Mouse (Mus musculus): Measurements from ENCODE around the gene Rad9b. TPM values are rescaled to one million over a fixed set of nuclear protein-coding genes. Genes with fewer than 3 reads are reported as not detected.

Gene Rad9b
- polyA plus RNA-seq, 1 experiment from 2014 or later, result 15.6 TPM

GRCm38 (mm10) chr5:122285029-122285766 is 68.8 kb downstream of the Rad9b start:
- H3K4me2 ChIP-seq (replicated peaks), result peak overlapping the region; percentile 98
- peaks cover 18% of the 10 kb centered on the region for H3K4me1 ChIP-seq
- H3K27ac ChIP-seq, result peak overlapping the region; percentile 92
- no peaks in the 10 kb centered on the region for H3K9me3 ChIP-seq (replicated peaks)
- peak overlapping the region; percentile 99 for H3K4me3 ChIP-seq
- peaks cover 2% of the 10 kb centered on the region; the same call in 1 of the 2 replicates for H3K27me3 ChIP-seq
- H3K9ac ChIP-seq, result peak overlapping the region; percentile 95
- WGBS, result under 1% methylated on average over 34 of the region's 34 CpGs
- ATAC-seq (ENCODE audit: low FRiP score), result peak; percentile 59
- H3K36me3 ChIP-seq, result peaks cover 14% of the 10 kb centered on the region; the same call in 1 of the 2 replicates

- peak within 1 kb of the TSS; percentile 95 for H3K9ac ChIP-seq
- H3K4me2 ChIP-seq (replicated peaks), result peak within 1 kb of the TSS; percentile 98
- peak; percentile 92 for ATAC-seq (ENCODE audit: low FRiP score)
- H3K4me1 ChIP-seq, result peaks cover 18% of the 10 kb centered on the region
- H3K36me3 ChIP-seq, result peaks cover 14% of the 10 kb centered on the region; the same call in 1 of the 2 replicates
- no peaks in the 10 kb centered on the region for H3K9me3 ChIP-seq (replicated peaks)
- peaks cover 2% of the 10 kb centered on the region; the same call in 1 of the 2 replicates for H3K27me3 ChIP-seq
- under 1% methylated on average over 81 of the region's 114 CpGs for WGBS
- H3K4me3 ChIP-seq, result peak within 1 kb of the TSS; percentile 99
- peak within 1 kb of the TSS; percentile 92 for H3K27ac ChIP-seq
Measured at GRCm38 (mm10) chr5:122284183-122285028, 69.6 kb downstream of the Rad9b start, which contains the start of gene Pptc7. Gene Pptc7 (plus strand): TSS chr5:122284365.

- ATAC-seq (ENCODE audit: low FRiP score), result no peak
- WGBS, result 27% methylated on average over 2 of the region's 2 CpGs
- H3K9ac ChIP-seq, result no peak overlapping the region
- H3K36me3 ChIP-seq, result peaks cover 14% of the 10 kb centered on the region; the same call in 1 of the 2 replicates
- H3K9me3 ChIP-seq (replicated peaks), result no peaks in the 10 kb centered on the region
- H3K27ac ChIP-seq, result no peak overlapping the region
- H3K4me3 ChIP-seq, result peak overlapping the region; percentile 99; the same call in 1 of the 2 replicates
- H3K4me1 ChIP-seq, result peaks cover 18% of the 10 kb centered on the region
- peak overlapping the region; percentile 98 for H3K4me2 ChIP-seq (replicated peaks)
- H3K27me3 ChIP-seq, result peaks cover 2% of the 10 kb centered on the region; the same call in 1 of the 2 replicates
Measured at GRCm38 (mm10) chr5:122283828-122284182, 70.2 kb downstream of the Rad9b start.

DNA sequence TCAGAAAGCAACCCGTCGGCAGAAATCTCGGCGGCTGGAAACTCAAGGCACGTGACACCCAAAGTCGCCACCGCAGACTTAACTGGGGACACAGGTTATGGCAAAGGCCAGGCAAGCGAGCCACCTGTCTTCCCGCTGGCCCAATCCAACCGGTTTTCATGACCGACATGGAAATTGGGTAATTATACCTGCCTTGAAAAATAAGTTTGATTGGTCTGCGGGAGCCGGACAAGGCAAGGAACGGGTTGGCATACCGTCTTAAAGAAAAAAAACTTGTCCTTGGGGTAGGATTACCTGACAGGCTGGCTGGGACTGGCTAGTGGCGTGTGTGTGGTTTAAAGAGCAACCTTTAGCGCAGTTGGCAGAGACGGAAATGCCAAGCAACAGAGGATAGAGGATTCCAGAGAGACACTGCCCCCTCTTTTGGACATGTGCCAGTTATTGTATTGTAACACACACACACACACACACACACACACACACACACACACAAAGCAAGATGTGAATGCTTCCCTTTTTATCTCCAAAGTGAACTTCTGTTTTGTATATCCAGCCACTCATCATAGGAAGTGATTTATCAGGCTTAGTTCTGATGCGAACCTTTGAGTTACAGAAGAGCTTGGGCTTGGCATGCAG is 73.1 kb downstream of the Rad9b start:
- Histone ChIP-seq H3K9me3 (replicated peaks) (no peaks in the 10 kb centered on the region), H3K27me3 (peaks cover 2% of the 10 kb centered on the region; the same call in 1 of the 2 replicates), H3K4me3 (no peak overlapping the region), H3K4me1 (peaks cover 12% of the 10 kb centered on the region), H3K9ac (no peak overlapping the region), H3K27ac (no peak overlapping the region), H3K36me3 (no peaks in the 10 kb centered on the region), H3K4me2 (replicated peaks) (0 out of 2 replicates have a peak overlapping the region, but pooled peaks have one; percentile 8)
- 47% methylated on average over 19 of the region's 19 CpGs for WGBS
- ATAC-seq (ENCODE audit: low FRiP score), result no peak

DNA sequence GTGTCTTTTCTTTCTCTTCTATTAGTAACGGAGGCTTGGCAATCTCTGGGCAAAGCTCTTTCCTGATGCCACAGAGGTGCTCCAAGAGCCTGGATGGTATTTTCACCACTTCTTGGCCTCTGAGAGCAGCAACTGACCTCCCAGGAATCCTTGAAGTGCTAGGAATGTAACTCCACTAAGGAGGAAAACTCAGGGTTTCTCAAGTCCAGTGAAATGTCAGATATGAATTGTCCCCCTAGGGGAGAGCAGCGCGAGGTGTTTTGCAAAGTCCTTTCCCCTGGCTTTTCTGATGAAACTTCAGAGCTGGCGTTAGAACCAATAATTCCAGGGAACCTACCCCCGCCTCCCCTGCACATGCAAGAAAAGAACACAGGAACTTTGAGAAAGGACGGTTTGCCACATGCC is 73.6 kb downstream of the Rad9b start:
- H3K4me3 ChIP-seq, result no peak overlapping the region
- H3K4me2 ChIP-seq (replicated peaks), result 0 out of 2 replicates have a peak overlapping the region, but pooled peaks have one; percentile 8
- WGBS, result 51% methylated on average over 6 of the region's 6 CpGs
- no peak overlapping the region for H3K27ac ChIP-seq
- no peaks in the 10 kb centered on the region for H3K9me3 ChIP-seq (replicated peaks)
- peaks cover 2% of the 10 kb centered on the region; the same call in 1 of the 2 replicates for H3K27me3 ChIP-seq
- ATAC-seq (ENCODE audit: low FRiP score), result no peak
- H3K4me1 ChIP-seq, result peaks cover 7% of the 10 kb centered on the region
- H3K9ac ChIP-seq, result no peak overlapping the region
- no peaks in the 10 kb centered on the region for H3K36me3 ChIP-seq

GRCm38 (mm10) chr5:122279799-122280421 is 74.1 kb downstream of the Rad9b start:
- Histone ChIP-seq H3K4me3 (no peak overlapping the region), H3K36me3 (no peaks in the 10 kb centered on the region), H3K27me3 (peaks cover 2% of the 10 kb centered on the region; the same call in 1 of the 2 replicates), H3K27ac (no peak overlapping the region), H3K9ac (no peak overlapping the region), H3K9me3 (replicated peaks) (no peaks in the 10 kb centered on the region), H3K4me1 (peaks cover 4% of the 10 kb centered on the region; the same call in 1 of the 2 replicates), H3K4me2 (replicated peaks) (no peak overlapping the region)
- no peak for ATAC-seq (ENCODE audit: low FRiP score)
- 87% methylated on average over 12 of the region's 12 CpGs for WGBS

GRCm38 (mm10) chr5:122278946-122279345 is 75.1 kb downstream of the Rad9b start:
- 81% methylated on average over 7 of the region's 7 CpGs for WGBS
- Histone ChIP-seq H3K9ac (no peak overlapping the region), H3K27me3 (peaks cover 2% of the 10 kb centered on the region; the same call in 1 of the 2 replicates), H3K4me3 (no peak overlapping the region), H3K27ac (no peak overlapping the region), H3K9me3 (replicated peaks) (no peaks in the 10 kb centered on the region), H3K4me2 (replicated peaks) (no peak overlapping the region), H3K36me3 (no peaks in the 10 kb centered on the region), H3K4me1 (peaks cover 9% of the 10 kb centered on the region; the same call in 1 of the 2 replicates)
- ATAC-seq (ENCODE audit: low FRiP score), result no peak

DNA sequence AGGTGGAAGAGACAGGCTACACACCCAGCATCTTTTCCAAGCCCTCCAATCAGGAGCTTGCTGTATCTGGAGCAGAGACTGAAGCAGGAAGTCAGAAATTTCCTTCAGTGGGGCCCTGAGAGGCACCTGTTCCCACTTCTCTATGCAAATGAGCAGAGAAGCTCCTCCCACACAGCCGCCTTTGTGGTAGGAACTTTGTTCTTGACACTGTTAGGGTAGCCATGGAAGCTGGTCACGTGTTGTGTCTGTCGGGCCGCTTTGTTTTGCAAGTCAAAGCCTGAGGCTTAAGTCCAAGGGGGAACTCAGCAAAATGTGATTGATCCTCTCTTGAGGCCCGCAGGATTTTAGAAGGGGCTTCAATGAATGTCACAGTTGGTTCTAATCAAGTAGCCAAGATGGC is 79.2 kb downstream of the Rad9b start:
- no peak for ATAC-seq (ENCODE audit: low FRiP score)
- H3K4me3 ChIP-seq, result no peak overlapping the region
- 22% methylated on average over 5 of the region's 5 CpGs for WGBS
- no peak overlapping the region for H3K4me2 ChIP-seq (replicated peaks)
- H3K27me3 ChIP-seq, result no peaks in the 10 kb centered on the region
- 0 out of 2 replicates have a peak, but pooled peaks cover 6% of the 10 kb centered on the region for H3K4me1 ChIP-seq
- H3K36me3 ChIP-seq, result no peaks in the 10 kb centered on the region
- H3K9me3 ChIP-seq (replicated peaks), result no peaks in the 10 kb centered on the region
- H3K9ac ChIP-seq, result no peak overlapping the region
- no peak overlapping the region for H3K27ac ChIP-seq

Other genes with a start within 250 kb of the Rad9b start
- gene Ccdc63, start 213.4 kb downstream of the Rad9b start, polyA plus RNA-seq (2016; fragmentation: Nextera tagmentation; extraction: Ambion mirVana), result not detected in 2 replicates
- gene Ppp1cc, start 196.0 kb downstream of the Rad9b start, polyA plus RNA-seq (2016; fragmentation: Nextera tagmentation; extraction: Ambion mirVana), result 286 and 293 TPM in 2 replicates
- 6.5 and 6.7 TPM in 2 replicates for gene Hvcn1, start 147.4 kb downstream of the Rad9b start, polyA plus RNA-seq (2016; fragmentation: Nextera tagmentation; extraction: Ambion mirVana)
- gene Tctn1, start 89.8 kb downstream of the Rad9b start, polyA plus RNA-seq (2016; fragmentation: Nextera tagmentation; extraction: Ambion mirVana), result 7.5 and 7.7 TPM in 2 replicates
- 10.8 and 11.1 TPM in 2 replicates for gene Pptc7, start 69.9 kb downstream of the Rad9b start, polyA plus RNA-seq (2016; fragmentation: Nextera tagmentation; extraction: Ambion mirVana)
- 207 and 212 TPM in 2 replicates for gene Vps29, start 136 bp upstream of the Rad9b start, polyA plus RNA-seq (2016; fragmentation: Nextera tagmentation; extraction: Ambion mirVana)
- gene Gpn3, start 17.6 kb upstream of the Rad9b start, polyA plus RNA-seq (2016; fragmentation: Nextera tagmentation; extraction: Ambion mirVana), result 52.0 and 52.2 TPM in 2 replicates
- gene Fam216a, start 18.1 kb upstream of the Rad9b start, polyA plus RNA-seq (2016; fragmentation: Nextera tagmentation; extraction: Ambion mirVana), result 107 and 114 TPM in 2 replicates
- 115 and 134 TPM in 2 replicates for gene Arpc3, start 37.6 kb upstream of the Rad9b start, polyA plus RNA-seq (2016; fragmentation: Nextera tagmentation; extraction: Ambion mirVana)
- 48.2 and 51.4 TPM in 2 replicates for gene Anapc7, start 67.5 kb upstream of the Rad9b start, polyA plus RNA-seq (2016; fragmentation: Nextera tagmentation; extraction: Ambion mirVana)
- gene Atp2a2, start 148.0 kb upstream of the Rad9b start, polyA plus RNA-seq (2016; fragmentation: Nextera tagmentation; extraction: Ambion mirVana), result 69.6 and 70.9 TPM in 2 replicates

Data from hindbrain, embryonic 12.5 days (tissue).